In genomic region chr11:63925161-63925582, GRCm38 (mm10) we compare ENCODE assay signal across 8 mouse cellular contexts. TPM values are rescaled to one million over a fixed set of nuclear protein-coding genes. Genes with fewer than 3 reads are reported as not detected.
A peak's percentile ranks its signal among the peaks of the same experiment; 100 is the strongest.
DNase-seq lines count a peak whose midpoint lies in the region.

No protein-coding gene starts in this region.

- intact Hi-C loops in gastrocnemius, postnatal 14 days (cut with DNase I; ENCODE audit: low total_unique reads), result loop anchor here (5.0 to 10.0 kb wide), 2 partner anchors 150 to 517 kb away; partner anchors contain the start of gene Cox10
- intact Hi-C loops in left cerebral cortex, postnatal 36 days (cut with DNase I), result loop anchor here (5.0 to 10.0 kb wide), 2 partner anchors 152 to 790 kb away; partner anchors contain the start of gene Cox10

- DNase-seq in T-cell, adult 2 months (ENCODE audit: low spot score), result peak; percentile 87
- DNase-seq in cerebellum, postnatal 4 days (ENCODE audit: low spot score in 2 of 2), result peak; percentile 59 to 83
- DNase-seq in gastrocnemius, postnatal 14 days, result peak; percentile 83
- DNase-seq in induced T-regulatory cell, adult 2 months (ENCODE audit: low read depth), result peak; percentile 80
- DNase-seq in left cerebral cortex, postnatal 36 days (ENCODE audit: low spot score in 2 of 2), result peak; percentile 61 to 65
- DNase-seq in mesoderm, embryonic 11.5 days (ENCODE audit: low read depth, low spot score), result peak; percentile 76
- peak; percentile 73 for DNase-seq in right cerebral cortex, postnatal 25 days
- peak; percentile 71 for DNase-seq in urinary bladder, postnatal 25 days (ENCODE audit: low spot score)

RNA-seq across cellular contexts. Expression of gene Hs3st3b1, which starts 3.1 kb away (rescaled TPM):
- total RNA-seq in gastrocnemius, postnatal 14 days (2021), result under 1 TPM; 0.35 to 0.62 TPM
- 1 to 10 TPM in 1 of 2 experiments, under 1 TPM in 1; 0.79 to 1.4 TPM for total RNA-seq in left cerebral cortex, postnatal 36 days (2021)

Comparison
In these comparisons a context has a peak if more than half of its experiments do, and no peak if none do; other contexts are left out.
1. Peak in every context shown above with its lines: DNase-seq.